Mouse (Mus musculus) T-helper 2 cell (primary cell): ENCODE measurements around the gene Maml2.

ENCODE experiments used
- in situ Hi-C: fragments of 300-600 bp; cut with MboI, MseI; formaldehyde crosslinking; loops from one replicate; pipeline ENCODE4 v1.15.1; 2025; ENCODE audit warnings: high pct_unique_total_duplicates

Gene Maml2

DNA sequence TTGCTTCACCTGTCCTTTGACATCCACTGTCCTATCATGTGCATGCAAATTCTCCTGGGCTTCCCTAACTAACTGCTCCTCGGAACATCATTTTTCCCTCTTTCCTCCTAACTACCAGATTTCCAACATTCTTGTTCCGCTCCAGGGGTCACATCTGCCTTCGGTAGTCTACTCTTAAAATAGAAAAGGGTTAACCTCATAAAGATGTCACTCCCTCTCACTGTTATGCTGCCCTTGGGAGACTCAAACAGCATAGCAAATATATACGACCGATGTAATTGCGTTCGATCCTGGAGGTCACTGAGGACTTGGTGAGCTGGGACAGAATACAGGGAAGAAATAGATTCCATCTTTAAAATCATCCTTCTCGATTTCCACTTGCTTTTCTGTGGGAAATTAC lies 11.0 kb downstream of the Maml2 start:
- in situ Hi-C loops = loop anchor here (10.0 to 25.0 kb wide), 3 partner anchors 329 to 1329 kb away; partner anchors contain the start of genes Amotl1 and Sesn3

GRCm38 (mm10) chr9:13309807-13310206 lies 12.1 kb downstream of the Maml2 start:
- in situ Hi-C loops = loop anchor here (10.0 to 25.0 kb wide), 3 partner anchors 327 to 1327 kb away; partner anchors contain the start of genes Amotl1 and Sesn3

- in situ Hi-C loops = loop anchor here (25.0 kb wide), 2 partner anchors 327 to 1327 kb away; partner anchors contain the start of gene Amotl1
Observed at GRCm38 (mm10) chr9:13310236-13310635, 12.5 kb downstream of the Maml2 start.

DNA sequence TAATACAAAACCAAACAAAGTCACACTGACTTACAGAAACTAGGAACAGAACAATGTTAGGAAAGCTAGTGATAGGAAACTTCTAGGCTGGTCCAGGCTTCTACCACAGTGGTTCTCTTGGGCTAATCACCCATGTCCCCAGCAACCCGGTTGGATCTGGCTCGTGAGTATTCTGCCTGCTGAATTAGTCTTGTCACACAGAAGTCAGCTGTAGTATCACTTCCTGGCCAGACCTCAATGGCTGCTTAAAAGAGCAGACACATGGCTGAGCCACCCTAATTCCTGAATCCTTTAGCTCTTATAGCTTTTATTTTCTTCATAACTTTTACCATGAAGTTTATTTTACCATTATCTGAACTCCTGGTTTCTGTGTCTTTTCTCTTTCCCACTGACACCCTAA lies 13.3 kb downstream of the Maml2 start:
- in situ Hi-C loops = loop anchor here (25.0 kb wide), 2 partner anchors 326 to 1326 kb away; partner anchors contain the start of gene Amotl1

- in situ Hi-C loops = loop anchor here (25.0 kb wide), 2 partner anchors 323 to 1323 kb away; partner anchors contain the start of gene Amotl1
Observed at GRCm38 (mm10) chr9:13313923-13314322, 16.2 kb downstream of the Maml2 start.

DNA sequence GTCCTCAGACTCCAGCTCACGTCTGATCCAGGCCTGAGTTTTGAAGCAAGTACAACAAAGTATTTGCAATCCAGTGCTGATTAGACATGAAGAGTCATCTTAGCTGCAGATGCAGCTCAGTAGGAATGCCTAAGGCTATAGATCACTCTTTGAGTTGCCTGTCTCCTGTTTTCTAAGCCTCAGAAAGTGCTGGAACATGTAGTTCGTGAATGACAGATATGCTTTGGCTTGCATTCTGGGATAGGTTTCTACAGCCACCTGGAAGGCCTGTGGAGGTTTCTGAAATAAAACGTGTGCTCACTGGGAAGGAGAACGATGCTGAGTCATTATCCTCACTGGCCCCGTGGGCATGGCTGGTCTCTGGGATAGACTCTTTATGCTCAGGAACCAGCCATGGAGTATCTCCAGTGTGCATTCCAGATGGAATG lies 16.8 kb downstream of the Maml2 start:
- in situ Hi-C loops = loop anchor here (25.0 kb wide), 2 partner anchors 323 to 1323 kb away; partner anchors contain the start of gene Amotl1

DNA sequence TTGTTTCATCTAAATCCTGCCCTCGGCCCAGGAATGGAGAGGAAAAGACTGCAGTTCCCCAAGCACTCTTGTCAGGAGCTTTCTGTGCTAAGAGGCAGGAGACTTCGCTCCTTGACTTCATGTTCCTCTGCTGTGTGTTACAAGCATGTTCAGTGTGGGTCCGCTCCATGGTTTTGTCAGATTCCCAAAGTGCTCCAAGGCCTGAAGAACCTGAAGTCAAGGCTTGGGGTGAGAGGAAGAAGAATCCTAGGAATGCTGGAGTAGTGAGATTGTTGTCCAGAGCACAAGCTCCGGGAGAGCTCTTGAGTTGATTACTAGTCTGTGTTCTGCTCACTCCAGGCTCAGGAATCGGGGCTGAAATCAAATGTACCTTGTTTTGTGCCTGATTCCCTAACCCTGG lies 17.6 kb downstream of the Maml2 start:
- in situ Hi-C loops = loop anchor here (25.0 kb wide), 2 partner anchors 322 to 1322 kb away; partner anchors contain the start of gene Amotl1

- in situ Hi-C loops = loop anchor here (25.0 kb wide), 2 partner anchors 318 to 1318 kb away; partner anchors contain the start of gene Amotl1
Observed at GRCm38 (mm10) chr9:13319566-13319965, 21.8 kb downstream of the Maml2 start.

- in situ Hi-C loops = loop anchor here (5.0 to 25.0 kb wide), 4 partner anchors 34 to 1316 kb away; partner anchors contain the start of gene Amotl1
Observed at GRCm38 (mm10) chr9:13320800-13321364, 23.1 kb downstream of the Maml2 start.

GRCm38 (mm10) chr9:13323074-13323473 lies 25.3 kb downstream of the Maml2 start:
- in situ Hi-C loops = loop anchor here (5.0 to 25.0 kb wide), 4 partner anchors 36 to 1314 kb away; partner anchors contain the start of gene Amotl1

- in situ Hi-C loops = loop anchor here (5.0 to 25.0 kb wide), 4 partner anchors 36 to 1314 kb away; partner anchors contain the start of gene Amotl1
Observed at GRCm38 (mm10) chr9:13323612-13324011, 25.9 kb downstream of the Maml2 start.

DNA sequence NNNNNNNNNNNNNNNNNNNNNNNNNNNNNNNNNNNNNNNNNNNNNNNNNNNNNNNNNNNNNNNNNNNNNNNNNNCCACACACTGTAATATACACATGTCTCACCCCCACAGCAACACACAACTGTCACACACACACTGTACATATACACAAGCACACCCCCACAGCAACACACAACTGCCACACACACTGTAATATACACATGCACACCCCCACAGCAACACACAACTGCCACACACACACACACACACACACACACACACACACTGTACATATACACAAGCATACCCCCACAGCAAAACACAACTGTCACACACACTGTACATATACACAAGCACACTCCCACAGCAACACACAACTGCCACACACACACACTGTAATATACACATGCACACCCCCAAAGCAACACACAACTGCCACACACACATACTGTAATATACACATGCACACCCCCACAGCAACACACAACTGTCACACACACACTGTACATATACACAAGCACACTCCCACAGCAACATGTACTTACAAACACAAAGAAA lies 116.5 kb downstream of the Maml2 start:
- in situ Hi-C loops = no loop called here

- in situ Hi-C loops = no loop called here
Observed at GRCm38 (mm10) chr9:13425031-13425940, 127.5 kb downstream of the Maml2 start.

DNA sequence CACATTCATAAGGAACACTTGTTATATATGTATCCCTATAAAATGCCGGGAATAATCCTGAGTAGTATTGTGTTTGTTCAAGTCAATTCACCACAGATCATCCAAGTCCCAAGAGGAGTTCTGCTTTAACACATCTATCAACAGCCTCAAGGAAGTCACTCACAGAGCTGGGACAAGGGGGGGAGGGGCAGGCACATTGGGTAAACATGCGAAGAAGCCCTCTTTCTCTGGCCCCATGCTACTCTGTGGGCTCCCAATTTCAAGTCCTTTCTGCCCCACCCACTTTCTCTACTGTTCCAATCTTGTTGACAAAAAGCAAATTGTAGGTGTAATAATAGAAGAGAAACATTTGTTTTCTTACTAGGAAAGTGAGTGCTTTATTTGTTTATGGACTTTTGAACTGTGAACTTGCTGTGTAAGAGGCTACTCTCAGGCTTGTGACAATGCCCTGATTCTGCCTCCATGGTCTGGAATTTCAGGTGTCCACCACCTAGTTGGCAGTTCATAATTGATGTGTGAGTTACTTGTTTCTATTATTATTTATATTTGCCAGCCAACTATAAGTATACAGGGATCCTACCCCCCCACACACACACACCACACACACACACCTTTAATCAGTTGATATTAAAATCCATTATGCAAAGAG lies 131.8 kb downstream of the Maml2 start:
- in situ Hi-C loops = no loop called here

DNA sequence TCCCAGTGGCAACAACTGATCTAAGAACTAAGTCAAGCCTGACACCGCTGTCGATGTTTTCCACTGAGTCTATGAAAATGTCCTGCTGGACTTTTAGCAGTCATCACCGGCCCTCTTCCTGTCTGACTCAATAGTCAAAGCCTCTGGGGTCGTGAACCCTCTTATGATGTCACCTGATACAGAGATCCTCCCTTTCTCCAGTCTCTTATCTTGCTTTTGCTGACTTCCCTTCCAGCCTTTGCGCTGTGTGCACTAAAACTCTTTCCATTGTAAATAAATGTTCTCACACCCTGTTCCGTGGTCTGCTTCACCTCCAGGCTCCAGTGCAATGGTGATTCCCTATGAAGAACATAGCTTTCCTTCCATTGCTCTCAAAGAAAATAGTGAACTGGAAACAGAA lies 132.5 kb downstream of the Maml2 start:
- in situ Hi-C loops = no loop called here

- in situ Hi-C loops = no loop called here
Observed at GRCm38 (mm10) chr9:13430744-13431143, 133.0 kb downstream of the Maml2 start.

DNA sequence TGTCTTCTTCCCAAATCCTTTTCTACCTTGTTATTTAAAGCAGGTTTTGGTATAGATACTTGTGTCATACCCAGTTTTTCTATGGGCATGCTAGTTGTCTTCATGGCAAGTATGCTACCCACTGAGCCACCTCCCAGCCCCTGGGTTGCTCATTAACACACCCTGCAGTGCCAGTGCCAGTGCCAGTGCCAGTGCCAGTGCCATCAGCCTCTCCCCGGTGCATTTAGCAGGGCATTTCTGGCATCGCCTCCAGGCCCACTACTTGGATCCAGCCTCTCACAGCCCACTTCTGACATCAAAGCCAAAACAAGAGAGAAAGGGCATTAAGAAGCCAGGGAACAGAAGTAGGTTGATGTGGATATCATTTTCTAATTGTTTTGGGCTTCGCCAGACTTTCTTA lies 133.9 kb downstream of the Maml2 start:
- in situ Hi-C loops = no loop called here

- in situ Hi-C loops = no loop called here
Observed at GRCm38 (mm10) chr9:13433501-13434090, 135.8 kb downstream of the Maml2 start.

- in situ Hi-C loops = no loop called here
Observed at GRCm38 (mm10) chr9:13440911-13441310, 143.2 kb downstream of the Maml2 start.

- in situ Hi-C loops = no loop called here
Observed at GRCm38 (mm10) chr9:13442012-13442735, 144.4 kb downstream of the Maml2 start.
